Mouse (Mus musculus) thymus, postnatal 14 days (tissue): Measurements from ENCODE around the gene Uba52.
A peak's percentile ranks its signal among the peaks of the same experiment; 100 is the strongest.

Experiments used
- DNase-seq: peaks from one replicate; pipeline ENCODE4 v3.0.0; 2021

The Uba52 gene

DNA sequence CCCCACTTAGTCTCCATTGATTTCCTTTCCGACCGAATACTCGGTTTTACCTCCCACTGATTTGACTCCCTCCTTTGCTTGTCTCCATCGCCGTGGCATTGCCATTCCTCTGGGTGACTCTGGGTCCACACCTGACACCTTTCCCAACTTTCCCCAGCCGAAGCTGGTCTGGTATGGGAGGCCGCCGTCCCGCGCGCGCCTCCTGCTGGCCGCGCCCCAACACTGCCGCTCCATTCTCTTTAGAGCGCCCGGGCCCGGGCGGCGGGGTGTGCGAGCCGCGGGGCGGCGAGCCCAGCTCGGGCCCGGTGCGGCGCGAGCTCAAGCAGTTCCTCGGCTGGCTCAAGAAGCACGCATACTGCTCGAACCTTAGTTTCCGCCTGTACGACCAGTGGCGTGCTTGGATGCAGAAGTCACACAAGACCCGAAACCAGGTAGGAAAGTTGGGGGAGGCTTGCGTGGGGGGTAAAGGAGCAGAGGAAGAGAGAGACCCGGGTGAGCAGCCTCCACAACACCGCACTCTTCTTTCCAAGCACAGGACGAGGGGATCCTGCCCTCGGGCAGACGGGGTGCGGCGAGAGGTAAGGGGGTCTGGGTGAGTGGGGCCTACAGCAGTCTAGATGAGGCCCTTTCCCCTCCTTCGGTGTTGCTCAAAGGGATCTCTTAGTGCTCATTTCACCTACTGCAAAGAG, 7.4 kb downstream of the Uba52 start:
- peak; percentile 75 for DNase-seq

- DNase-seq = no peak
Measured at GRCm38 (mm10) chr8:70502540-70502939, 8.1 kb downstream of the Uba52 start.

DNA sequence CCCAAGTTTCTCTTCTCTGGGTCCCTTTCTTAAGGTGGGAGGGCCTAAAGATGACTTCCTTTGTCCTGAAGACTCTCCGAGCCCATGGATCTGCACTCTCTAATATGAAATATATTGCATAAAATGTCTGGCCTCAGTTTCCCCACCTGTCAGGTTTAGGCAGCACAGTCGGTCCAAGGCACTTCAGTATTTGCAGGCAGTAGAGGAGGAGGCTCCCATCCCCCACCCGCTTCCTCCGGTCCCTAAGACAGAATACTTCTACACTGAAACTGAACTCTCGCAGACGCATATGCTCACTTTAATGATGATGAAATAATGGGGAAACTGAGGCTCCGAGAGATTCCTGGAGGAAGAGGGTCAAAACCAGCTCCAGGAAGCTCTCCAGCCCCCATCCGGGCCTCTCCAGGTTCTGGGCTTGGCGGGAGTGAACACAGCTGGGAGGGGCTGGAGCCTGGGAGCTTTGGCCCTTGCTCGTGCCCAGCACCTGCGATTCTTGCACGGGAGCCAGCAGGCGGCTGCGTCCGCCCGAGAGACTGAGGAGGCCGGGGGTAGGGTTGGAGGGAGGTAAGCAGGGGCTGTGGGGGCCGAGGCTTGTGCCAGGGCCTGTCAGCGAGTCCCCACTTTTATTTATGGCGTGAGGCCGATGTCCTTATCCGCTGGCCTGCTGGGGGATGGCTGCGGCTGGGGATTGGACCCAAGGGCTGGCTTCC, 8.6 kb downstream of the Uba52 start:
- DNase-seq = no peak

GRCm38 (mm10) chr8:70500386-70501301, 10.0 kb downstream of the Uba52 start:
- peak; percentile 59 for DNase-seq

- no peak for DNase-seq
Measured at GRCm38 (mm10) chr8:70495771-70496062, 14.9 kb downstream of the Uba52 start.

DNA sequence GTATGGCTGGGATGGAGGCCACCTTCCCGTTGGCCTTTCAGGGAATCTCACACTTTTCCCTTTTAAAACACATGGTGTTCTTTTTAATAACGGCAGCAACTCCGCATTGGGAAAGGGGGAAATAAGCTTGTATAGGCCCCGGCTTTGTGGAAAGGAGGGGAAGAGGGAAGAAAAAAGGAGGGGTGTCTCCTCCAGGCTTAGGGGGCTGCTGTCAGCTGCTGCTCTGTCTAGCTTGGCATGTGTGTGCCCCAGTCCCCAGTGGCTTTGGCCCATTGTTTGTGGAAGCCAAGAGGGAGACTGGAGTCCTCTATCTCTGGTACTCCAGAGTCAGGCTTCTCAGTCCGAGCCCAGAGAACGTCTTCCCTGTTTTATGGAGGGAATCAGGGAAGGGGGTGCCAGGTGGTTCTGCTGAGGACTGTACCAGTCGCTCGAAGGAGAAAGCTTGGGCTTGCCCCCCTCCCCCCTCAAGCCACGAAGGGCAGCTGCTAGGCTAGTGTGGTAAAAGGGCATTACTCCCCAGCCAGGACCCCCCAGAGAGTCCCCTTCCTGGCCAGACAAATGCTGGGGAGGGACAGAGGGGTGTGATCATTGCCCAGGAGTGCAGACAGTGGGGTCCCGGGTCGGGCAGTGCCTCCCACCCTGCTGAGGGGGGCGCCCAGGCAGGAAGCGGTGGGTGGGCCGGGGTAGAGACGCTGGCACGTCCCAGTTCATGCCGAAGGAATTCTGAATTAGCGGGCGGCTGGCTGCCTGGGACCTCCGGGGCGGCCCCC, 15.4 kb downstream of the Uba52 start:
- no peak for DNase-seq

DNA sequence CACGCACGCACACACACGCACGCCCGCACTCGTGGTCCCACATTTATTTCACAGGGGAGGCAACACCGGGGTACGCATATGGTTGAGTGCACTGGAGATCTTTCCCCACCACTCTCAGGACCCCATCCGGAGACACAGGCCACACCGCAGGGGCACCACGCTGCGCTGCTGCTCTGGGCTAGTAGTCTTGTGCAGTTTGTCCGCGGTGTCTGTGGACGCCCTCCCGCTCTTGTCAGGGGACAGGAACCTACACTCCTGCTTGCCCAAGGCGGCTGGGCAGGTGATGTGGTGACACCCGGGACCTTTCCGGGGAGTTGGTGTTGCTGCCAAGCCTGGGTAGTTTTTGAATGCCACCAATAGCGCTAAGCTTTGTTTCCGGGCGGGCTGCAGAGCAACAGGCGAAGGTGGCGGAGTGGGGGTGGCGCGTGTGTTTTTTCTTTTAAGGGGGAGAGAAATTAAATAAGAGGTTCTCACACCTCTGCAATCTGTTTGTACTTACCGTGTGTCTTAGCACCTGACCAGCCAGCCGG, 16.1 kb downstream of the Uba52 start:
- DNase-seq = no peak

DNA sequence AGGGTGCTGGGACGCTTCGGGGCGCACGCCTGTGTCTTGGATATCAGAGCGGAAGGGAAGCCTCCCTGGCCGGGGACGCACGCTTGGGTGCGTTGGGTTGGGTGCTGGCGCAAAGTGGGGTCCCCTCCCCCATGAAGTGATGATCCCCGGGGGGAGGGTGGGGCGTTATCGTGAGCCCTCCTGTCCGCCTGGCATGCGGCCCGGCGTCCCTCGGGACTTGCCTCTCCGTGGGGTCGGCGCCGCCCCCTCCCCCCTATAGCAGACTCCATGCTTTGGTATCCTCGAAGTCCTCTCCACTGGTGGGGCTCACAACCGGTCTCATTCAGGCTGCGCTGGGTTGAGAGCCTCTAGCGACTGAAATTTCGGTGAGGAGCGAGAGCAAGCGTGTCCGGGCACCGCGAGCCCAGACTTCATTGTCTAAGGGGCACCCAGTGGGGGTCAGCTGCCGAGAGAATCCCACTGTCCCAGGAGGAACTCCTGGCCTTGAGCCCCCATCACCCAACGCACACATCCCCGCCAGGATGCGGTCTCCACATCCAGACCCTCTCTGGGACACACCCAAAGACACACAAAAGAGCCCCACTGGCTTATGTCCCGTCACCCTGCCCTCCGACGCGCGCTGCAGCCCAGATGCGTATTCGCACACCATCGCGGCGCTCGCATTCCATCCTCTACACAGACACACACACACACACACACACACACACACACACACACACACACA, 16.7 kb downstream of the Uba52 start:
- DNase-seq = no peak

- no peak for DNase-seq
Measured at GRCm38 (mm10) chr8:70492664-70493640, 17.6 kb downstream of the Uba52 start, which contains the start of gene Crlf1. TSS of gene Crlf1 (plus strand) at chr8:70493158.

DNA sequence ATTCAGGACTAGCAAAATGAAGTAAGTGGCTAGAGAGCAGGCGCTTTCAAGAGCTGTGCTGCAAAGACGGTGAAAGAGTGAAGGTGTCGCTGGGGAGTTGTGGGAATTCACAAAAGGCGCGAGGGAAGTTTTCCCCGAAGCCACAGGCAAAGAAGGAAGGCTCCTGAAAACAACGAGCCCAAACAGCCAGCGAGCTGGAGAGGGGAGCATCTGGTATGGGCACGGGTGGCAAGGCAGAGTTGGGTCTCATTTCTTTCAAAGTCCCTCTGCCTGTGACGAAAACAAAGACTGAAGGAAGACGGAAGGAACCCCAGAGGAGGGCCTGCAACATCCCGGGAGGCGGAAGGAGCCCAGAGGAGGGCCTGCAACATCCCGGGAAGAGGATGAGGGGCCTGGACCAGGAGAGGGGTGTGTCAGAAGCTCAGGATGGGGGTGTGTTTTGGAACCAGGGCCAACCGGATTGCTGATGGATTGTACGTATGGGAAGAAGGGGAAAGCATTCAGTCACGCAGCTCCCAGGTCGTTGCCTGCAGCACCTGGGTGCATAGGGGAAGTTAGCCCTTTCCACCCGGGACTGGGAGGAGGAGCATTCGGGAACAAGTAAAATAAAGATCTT, 19.6 kb downstream of the Uba52 start:
- DNase-seq = no peak

- no peak for DNase-seq
Measured at GRCm38 (mm10) chr8:70490061-70490879, 20.3 kb downstream of the Uba52 start.

DNA sequence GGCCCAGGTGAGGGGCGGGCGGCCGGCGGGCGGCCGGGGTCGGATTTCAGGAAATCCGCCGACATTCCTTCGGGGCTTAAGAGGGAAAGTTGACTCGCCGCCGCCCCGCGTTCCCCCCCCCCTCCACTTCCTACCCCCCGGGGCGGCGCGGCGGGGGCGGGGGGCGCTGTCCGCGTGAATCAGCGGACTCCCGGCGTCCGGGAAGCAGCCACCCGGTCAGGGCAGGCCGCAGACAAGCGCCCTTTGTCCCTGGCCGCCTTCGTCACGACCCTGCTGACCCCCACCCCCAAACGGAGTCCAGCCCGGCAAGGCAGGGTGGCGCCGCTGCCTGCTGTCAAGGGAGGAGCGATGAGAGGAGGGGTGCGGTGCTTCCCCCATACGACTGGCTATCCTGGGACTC, 21.0 kb downstream of the Uba52 start:
- DNase-seq = no peak

DNA sequence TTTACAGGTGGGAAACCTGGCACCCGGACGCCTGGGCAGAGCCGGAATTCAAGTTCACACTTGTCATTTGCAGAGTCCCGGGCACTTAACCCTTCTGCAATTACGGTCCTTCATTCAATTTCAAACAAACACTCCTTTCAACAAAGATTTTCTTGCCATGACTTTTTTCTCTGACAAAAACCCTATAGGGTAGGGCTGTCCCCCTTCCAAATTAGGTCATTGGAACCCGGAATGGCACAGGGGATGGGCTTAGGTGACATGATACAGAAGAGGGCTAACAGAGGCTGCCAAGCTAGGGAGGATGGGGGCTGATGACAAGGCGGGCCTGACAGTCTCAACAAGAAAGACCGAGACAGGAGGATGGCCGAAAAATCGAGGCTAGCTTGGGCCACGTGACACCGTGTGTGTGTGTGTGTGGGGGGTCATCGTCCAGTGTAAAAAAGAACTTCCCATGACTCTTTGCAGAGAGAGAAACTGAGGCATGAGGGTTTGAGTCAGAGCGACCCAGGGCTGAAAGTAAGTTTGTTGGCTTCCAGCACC, 21.6 kb downstream of the Uba52 start:
- DNase-seq = no peak

DNA sequence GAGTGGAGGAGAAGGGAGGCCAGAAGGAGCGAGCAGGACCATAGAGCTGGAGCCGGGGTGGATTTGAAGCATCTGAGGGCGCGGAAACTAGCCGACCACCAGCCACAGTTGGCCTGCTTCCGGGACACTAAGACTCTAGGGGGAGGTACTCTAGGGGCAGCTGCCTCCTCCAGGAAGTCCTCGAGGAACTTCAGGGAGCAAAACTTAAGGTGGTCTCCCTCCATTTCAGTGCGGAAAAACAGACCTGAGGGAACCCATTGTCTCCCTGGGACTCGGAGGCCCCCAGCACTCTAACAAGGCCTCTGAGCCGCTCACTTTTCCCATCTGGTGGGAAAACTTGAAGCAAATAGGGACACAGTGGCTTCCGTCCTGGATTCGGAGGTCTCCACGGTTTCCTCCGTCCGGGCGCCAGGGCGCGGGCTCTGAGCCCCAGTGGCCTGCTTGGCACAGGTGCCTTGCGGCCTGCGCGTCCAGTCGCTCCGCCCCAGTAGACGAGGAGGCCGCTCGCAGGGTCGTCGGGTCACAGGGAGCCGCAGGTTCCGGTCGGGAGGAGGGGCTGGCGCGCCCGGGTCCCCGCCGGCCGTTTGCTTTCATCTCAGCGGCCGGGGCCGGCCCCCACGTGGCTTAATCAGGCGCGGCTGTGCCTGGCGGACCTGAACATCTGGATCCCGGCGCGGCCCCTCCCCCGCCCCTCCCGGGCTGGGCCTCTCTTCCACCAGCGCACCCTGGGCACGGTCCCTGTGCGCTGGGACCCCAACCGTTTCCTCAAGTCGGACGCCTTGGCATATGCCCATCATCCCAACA, 22.4 kb downstream of the Uba52 start:
- peak; percentile 26 for DNase-seq

- DNase-seq = no peak
Measured at GRCm38 (mm10) chr8:70486941-70487520, 23.6 kb downstream of the Uba52 start, which contains the start of gene Tmem59l. TSS of gene Tmem59l (minus strand) at chr8:70487358.

DNA sequence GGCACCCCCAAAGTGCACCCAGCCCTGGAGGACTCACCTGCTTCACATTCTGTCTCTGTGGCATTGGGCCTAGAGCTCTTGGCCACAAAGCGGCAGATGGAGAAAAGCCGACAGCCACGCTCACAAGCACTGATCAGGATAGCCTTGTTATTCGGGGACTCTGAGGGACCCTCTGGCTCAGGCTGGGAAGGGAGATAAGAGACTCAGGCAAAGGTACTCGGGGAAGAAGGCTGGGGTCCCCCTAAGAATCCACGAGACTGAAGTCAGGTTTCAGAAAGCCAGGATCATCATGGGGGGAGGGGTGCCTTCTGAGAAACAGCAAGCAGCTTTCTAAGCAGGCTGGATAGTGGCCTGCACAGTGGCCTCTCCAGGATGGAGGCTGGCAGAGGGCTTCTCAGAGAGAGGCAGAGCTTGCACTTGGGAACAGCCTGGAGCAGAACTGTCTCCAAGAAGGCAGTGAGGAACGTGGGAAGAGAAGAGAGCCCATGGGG, 24.4 kb downstream of the Uba52 start:
- no peak for DNase-seq

DNA sequence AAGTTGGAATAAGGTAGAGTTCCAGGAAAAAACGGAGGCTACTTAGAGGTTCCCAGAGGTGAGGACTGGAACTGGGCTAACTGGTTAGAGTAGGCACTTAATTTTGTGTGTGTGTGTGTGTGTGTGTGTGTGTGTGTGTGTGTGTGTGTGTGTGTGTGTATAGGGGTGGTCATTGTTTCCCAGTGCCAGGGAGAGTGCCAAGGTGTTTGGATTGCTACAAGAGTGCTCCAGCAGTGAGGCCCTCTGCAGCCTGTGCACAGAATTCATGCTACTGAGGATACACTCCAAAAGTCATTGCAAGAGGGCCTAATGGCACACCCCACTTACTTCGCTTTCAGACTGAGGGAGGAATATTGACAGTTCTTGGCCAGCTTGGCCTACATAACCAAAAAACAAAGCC, 27.7 kb downstream of the Uba52 start:
- no peak for DNase-seq
